Mouse (Mus musculus): ENCODE measurements around the gene Klrb1. TPM values are rescaled to one million over a fixed set of nuclear protein-coding genes. Genes with fewer than 3 reads are reported as not detected.

Gene Klrb1
- polyA plus RNA-seq (2012; rRNA removed; ENCODE audit: low replicate concordance): not detected in 2 replicates

DNA sequence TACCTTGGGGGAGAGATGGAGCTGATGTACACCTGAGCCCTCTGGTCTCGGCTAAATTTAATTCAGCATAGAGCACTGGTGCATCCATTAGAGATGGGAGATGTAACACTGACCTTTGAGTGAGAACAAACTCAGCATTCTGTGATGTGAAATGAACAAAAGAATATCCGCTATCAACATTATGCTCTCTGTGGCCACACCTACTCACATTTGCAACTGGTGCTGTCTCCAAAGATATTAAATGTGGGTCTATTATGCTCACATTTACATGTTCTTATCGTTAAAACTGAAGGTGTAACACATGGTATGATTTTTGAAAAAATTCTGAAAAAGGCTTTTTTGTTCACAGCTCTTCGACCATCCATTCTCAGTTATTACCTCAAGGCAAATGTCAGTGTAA lies at the start of gene Klrb1:
Klrb1 (minus strand) TSS at position 101 of the 400 bp plus-strand sequence.

DNA sequence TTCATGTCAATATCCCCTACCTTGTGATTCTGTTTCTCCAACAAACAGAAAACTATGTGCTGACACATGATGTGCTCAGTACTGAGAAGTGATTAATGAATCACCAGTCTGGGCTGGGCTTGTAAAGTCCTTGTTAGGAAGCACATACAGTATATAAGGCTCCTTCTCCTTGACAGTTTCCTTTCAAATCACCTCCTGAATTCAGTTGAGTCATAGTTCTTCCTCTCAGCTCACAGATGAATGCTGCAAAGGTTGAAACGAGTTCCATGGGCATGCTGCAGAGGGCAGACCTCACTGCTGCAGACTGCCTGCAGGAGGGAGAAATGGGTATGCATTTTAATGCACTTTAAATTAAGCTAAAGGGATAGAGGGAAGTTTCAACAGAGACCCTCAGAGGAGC lies 60.7 kb downstream of the Klrb1 start, which contains the start of gene Clec2h:
Clec2h (plus strand) TSS at position 180 of the 400 bp plus-strand sequence.

Other genes with a start within 250 kb of the Klrb1 start
- gene Pzp, start 196.3 kb downstream of the Klrb1 start, polyA plus RNA-seq (2012; rRNA removed; ENCODE audit: low replicate concordance): 0.02 and 0.20 TPM in 2 replicates
- gene A2ml1, start 141.5 kb downstream of the Klrb1 start, polyA plus RNA-seq (2012; rRNA removed; ENCODE audit: low replicate concordance): 6.1 TPM in 1 of 2 replicates, not detected in the other
- gene Klrb1a, start 99.5 kb downstream of the Klrb1 start, polyA plus RNA-seq (2012; rRNA removed; ENCODE audit: low replicate concordance): 0.23 TPM in 1 of 2 replicates, not detected in the other
- gene Clec2h, start 60.7 kb downstream of the Klrb1 start, polyA plus RNA-seq (2012; rRNA removed; ENCODE audit: low replicate concordance): 25.2 and 114 TPM in 2 replicates
- 0.35 TPM in 1 of 2 replicates, not detected in the other for gene Klrb1c, start 66.2 kb upstream of the Klrb1 start, polyA plus RNA-seq (2012; rRNA removed; ENCODE audit: low replicate concordance)
- not detected in 2 replicates for gene Gm44511, start 103.3 kb upstream of the Klrb1 start, polyA plus RNA-seq (2012; rRNA removed; ENCODE audit: low replicate concordance)
- gene Klrb1b, start 103.3 kb upstream of the Klrb1 start, polyA plus RNA-seq (2012; rRNA removed; ENCODE audit: low replicate concordance): 0.13 and 0.15 TPM in 2 replicates
- gene Clec2i, start 164.5 kb upstream of the Klrb1 start, polyA plus RNA-seq (2012; rRNA removed; ENCODE audit: low replicate concordance): not detected in 2 replicates
- gene BC035044, start 168.1 kb upstream of the Klrb1 start, polyA plus RNA-seq (2012; rRNA removed; ENCODE audit: low replicate concordance): 0.17 TPM in 1 of 2 replicates, not detected in the other
- gene Clec2g, start 211.3 kb upstream of the Klrb1 start, polyA plus RNA-seq (2012; rRNA removed; ENCODE audit: low replicate concordance): not detected in 2 replicates